Mouse (Mus musculus) c-Kit-positive CD71-negative TER-119-negative erythroid progenitor cells, embryonic 14.5 days (primary cell): Measurements from ENCODE around the gene Prr12.

ENCODE experiments used
- DNase-seq: peaks from one replicate; pipeline ENCODE4 v3.0.0-alpha.2; 2013; ENCODE audit warnings: low read depth

The Prr12 gene

DNA sequence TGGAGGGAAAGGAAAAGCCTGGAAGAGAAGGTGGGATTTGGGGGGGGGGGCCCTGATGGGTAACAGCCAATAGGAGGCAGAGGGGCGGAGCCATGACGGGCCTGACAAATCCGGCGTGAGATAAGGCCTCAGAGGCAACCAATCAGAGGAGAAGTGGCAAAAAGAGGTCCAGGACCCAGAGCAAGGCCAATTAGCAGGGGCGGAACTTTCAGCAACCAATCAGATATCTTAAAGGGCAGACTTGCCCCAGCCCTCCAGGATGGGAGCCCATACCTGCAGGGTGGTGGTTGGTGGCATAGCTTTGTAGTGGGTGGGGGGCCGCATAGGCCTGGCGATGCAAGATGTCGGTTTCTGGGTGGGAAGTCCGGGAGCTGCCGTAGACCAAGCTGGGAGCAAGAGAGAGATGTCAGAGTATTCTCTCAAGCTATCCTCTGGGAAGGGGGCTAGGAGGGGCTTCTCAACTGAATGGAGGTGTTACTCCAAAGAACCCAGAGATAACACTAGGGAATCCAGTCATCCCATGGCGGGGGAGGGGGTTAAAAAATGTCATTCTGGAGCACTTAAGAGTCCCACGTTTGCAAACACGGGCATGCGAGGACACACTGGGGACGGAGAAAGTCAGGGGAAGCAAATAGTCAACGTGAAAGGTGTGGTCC is 1.6 kb downstream of the Prr12 start:
- DNase-seq = peak; percentile 60

DNA sequence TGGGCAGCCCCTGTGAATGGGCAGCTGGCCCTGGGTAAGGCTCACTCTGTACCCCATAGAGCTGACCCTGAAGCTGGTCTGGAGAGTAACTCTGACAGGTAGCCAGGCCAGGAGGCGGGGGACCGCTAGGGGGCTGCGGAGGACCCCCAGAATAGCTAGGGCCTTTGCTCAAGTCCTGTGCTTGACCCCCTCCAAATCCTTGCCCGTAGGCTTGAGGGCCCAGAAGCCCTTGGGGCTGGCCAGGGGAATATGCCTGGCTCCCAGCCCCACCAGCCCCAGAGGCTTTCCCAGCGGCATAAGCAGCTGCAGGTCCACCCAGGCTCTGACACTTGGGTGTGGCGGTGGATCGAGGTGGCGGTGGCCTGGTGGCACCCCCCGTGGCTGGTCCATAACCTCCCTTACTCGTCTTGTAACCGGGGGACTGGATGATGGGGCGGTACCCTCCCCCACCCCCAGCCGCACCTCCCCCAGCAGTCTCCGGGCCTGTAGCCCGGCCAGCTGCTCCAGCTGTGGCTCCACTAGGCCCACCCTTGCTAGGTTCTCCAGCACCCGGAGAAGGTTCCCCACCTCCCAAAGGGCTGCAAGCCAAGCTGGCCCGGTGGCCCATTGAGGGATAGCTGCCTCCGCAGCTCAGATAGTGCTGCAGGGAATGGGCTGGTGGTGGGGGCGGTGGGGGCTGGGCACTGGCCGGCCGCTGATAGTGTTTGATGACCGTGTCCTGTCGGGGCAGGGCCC is 3.6 kb downstream of the Prr12 start:
- no peak for DNase-seq

DNA sequence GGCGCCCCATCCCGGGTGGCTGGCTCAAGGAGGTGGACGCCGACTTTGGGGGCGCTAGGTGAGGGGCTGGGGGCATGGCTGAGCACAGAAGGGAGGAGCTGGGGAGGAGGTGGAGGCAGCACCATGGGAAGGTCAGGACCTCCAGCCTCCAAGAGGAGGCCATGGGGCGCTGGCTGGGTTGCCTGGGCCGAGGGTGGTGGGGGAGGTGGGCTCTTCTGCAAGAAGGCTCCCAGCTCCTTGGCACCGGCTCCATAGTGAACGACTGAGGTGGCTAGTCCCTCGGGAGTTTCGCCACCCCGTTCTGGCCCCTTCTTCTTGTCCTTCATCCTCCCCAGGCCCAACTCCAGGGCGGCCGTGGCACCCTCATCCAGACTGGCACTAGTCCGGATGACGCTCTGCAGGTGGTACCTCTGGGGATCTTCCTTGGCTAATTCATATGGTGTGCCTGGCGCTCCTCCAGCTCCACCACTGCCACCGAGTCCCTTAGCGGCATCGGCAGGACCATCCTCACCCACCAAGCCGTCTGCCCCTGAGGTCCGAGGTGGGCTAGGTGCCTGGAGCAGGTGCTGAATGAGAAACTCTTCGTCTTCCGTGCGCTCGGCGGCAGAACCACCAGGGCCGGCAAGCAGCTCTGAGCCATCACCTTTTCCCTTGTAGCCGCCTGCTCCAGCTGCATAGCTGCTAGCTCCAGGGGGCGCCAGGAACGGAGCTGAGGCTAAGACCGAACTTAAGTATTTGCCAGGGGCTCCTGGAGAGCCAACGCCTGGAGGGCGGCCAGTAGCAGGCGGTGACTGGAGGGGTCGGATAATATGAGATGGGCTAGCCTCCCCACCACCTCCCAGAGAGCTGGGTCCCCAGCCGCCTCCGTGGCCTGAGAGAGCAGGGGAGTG is 4.4 kb downstream of the Prr12 start:
- DNase-seq = no peak

DNA sequence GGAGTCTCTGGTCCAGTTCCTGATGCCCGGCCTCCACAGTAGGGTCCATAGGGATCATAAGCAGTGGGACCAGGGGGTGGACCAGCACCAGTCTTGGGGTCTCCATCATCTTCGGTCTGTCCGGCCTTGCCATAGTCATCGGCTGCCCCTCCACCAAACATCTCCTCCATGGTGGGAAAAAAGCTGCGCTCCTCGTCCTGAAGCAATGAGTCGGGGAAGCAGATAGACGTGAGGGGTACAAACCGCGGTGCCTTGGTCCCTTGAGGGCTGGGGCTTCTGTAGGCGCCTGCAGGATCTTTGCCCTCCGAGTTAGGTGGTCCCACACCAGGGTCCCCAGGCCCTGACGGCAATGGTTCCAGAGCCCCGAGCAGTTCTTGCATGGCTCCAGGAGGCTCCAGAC is 5.2 kb downstream of the Prr12 start:
- no peak for DNase-seq

DNA sequence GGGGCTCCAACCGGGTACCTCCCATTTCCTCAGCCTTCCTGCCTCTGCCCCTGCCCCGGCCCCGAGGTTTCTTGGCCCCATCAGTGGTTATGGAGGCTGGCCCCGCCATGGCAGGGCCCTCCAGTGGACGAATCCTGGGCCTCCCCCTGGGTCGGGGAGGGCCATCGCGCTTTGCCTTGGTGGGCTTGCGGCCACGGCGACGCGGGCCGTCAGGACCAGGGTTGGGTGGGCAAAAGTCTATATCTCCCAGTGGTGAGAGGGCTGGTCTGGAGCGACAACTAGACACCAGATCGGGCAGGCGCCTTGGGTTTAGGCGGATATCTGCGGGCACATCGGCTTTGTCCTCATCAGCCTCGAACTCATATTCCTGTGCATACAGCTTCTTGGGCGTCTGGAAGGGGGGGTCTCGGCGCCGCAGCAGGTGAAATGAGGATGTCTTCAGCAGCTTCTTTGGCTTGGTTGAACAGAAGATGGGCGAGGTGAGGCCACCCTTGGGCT is 5.8 kb downstream of the Prr12 start:
- no peak for DNase-seq

DNA sequence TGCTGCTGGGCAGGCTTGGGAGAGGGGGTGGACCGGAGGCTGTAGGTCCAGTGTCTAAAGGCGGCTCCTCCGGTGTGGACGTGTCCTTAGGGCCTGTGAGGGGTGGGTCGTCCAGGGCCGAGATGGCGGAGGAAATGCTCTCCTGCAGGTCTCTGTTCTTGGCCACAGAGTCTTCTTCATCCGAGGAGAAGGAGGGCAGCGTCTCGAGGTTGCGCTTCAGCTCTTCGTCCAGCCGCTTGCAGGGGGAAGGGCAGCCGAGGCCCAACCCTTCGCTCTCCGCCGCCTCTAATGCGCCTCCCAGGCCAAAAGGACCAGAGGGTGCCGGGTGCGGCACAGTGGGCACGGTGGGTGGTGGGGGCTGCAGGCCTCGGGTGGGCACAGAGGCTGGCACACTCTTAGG is 6.9 kb downstream of the Prr12 start:
- no peak for DNase-seq

DNA sequence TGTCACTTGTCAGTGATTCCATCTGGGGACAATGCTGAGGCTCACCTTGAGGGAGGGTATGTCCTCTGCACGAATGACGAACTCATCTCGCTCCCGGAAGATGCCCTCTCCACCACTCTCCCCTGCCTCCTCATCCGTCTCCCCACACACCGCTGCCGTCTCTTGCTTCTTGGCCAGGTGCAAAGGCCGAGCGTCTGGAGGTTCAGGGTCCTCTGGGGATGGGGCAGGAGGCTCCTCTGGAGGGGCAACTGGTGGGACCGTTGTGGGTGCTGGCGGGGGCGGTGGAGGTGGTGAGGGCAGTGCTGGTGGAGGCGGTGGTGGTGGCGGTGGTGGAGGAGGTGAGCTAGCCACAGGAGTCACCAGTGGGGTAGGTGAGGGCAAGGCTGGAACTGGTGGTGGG is 9.4 kb downstream of the Prr12 start:
- DNase-seq = no peak

DNA sequence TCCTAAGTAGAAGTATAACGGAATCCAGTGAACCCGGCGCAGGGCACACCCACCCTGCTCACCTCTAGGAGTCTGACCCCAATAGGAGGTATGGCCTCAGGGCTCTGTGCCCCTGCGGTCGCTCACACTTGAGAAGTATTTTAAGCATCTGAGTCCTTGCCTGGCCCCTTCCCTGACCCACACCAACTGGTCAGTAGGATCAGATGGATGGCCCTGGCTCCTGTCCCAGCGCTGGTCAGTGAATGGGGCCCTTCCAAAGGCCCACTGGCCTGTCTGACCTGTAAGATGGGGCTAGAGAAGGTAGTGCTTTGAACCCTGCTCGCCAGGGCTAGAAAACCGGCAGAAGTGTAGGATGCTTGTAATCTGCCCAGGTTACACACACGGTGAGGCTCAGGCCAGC is 11.8 kb downstream of the Prr12 start:
- no peak for DNase-seq

DNA sequence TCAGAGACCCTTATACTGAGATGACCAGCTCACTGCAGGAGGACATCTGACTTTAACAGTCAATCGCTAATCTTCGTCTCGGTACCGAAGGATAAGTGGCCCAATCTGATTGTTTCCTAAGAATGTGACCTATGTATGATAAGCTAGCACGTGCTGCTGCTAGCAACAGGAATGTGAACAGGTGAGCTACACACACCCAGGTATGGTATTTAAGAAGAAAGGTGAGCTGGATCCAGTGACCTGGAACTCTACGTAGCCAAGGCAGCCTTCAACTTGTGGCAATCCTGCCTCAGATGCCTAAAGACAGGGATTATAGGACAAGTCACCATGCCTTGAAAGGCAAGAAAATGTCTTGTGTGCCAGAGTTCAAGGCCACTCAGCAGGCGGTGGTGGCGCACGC is 14.3 kb downstream of the Prr12 start:
- no peak for DNase-seq

DNA sequence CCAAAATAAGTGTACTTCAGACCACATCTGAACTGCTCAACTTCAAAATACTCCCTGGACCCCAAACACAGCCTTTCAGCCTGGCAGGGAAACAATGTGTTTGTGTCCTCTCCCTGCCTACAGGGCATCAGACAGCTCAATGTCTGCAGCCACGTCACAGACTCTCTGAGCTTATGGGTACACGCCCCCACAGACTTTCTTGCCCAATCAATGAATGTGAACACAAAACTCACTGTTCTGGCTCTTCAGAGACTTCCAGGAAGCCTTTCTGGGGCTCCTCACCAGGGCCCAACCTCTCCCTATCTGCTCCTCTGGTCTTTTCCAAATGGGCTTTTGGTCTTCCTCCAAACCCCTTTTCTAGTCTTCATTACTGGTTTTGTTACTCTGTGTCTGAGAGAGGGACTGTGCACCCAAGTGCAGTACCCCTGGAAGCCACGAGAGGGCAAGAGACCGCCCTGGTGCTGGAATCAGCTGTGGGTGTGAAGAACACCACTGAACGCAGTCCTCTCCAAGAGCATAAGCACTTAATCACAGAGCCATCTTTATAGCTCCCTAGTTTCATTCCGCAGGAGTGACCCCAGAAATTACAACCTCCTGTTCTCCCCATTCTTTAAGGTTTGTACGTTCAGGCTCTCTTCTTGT is 14.8 kb downstream of the Prr12 start:
- no peak for DNase-seq

DNA sequence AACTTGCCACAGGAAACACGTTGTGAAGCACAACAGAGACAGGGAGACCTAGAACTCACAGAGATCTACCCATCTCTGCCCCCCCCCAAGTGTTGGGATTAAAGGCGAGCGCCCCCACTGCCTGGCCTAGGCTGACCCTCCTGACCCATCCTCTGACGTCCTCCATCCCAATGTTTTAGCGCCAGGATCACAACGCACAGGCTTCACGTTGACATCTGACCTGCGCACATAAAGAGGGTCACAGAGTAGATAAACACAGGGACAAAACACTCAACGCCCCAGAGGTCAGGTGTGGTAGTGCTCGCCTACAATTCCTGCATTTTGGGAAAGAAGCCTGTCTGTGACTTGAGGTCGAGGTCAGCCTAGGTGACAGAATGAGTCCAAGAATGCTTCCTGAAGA is 16.0 kb downstream of the Prr12 start:
- no peak for DNase-seq

DNA sequence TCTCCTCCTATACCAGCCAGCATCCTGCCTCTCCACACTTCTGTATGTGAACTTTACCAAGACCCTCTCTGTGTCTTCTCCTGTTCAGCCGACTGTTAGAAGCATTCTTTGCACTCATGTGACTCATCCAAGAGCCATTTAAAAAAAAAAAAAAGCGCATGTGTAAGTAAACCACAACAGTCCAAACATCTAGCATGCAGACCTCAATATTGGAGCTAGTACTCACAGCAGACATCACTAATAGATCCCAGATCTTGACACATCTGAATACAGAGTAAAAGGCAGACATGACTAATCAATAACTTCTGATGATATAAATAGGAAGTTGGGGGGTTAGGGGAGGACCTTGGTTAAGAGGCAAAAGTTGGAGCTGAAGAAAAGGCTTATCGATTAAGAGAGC is 17.1 kb downstream of the Prr12 start:
- no peak for DNase-seq

DNA sequence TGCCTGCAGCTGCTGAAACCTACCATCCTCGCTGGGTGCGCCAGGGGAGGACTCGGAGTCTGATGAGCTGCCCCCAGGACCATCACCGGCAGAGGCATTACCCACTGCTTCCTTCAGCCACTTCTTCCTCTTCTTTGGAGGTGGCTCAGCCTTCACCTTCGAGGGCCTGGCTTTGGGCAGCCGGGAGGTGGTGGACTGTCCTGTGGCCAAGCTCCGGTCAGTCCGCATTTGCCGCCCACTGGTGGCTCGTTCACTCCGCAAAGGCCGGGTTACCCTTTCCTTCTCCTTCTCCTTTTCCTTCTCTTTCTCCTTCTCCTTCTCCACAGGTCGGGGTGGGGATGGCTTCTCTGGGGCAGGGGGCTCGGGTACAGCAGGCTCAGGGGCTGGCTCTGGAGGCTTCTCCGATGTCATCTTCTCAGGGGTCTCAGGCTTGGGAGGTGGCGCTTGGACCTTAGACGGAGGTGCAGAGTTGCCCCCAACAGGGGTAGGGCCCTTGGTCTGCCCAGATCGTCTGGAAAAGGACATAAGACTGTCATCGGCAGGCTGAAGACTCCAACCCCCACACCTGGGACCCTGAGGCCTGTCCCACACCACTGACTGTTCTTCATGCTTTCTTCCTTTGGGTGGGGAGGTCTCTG is 18.8 kb downstream of the Prr12 start:
- no peak for DNase-seq

DNA sequence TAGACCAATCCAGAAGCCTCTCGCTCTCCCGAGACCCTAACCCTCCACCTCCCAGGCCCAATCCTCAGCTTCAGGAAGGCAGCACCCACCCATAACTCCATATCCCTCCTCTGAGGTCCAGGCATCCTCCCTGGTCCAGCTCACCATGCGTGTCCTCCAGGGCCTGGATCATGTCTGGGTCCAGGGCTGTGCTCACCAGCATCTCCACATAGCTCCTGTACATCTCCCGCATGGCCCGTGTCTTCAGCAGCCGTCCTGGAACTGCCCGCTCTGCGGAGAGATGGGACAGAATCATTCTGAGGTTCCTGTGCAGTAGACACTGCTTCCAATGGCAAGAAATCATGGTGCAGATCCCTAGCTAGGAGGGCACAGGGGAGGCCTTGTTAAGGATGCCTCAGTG is 21.8 kb downstream of the Prr12 start:
- DNase-seq = no peak

DNA sequence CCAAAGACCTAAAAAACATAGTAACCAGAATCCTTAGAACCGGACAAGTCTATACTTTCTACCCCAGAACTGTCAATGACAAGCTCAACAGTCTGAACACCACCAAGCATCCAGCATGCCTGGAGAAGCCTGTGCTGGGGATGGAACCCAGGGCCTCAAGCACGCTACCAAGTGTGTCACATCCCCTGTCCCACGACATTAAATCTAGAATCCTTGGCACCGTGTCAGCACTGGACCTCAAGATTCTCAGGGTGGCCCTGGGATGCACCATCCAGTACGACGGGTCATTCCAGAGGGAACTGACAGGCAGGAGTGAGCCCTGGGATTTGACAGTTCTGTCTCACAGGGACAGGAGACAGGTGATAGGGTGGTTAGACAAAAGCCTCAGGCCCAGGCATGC is 22.7 kb downstream of the Prr12 start:
- DNase-seq = no peak

DNA sequence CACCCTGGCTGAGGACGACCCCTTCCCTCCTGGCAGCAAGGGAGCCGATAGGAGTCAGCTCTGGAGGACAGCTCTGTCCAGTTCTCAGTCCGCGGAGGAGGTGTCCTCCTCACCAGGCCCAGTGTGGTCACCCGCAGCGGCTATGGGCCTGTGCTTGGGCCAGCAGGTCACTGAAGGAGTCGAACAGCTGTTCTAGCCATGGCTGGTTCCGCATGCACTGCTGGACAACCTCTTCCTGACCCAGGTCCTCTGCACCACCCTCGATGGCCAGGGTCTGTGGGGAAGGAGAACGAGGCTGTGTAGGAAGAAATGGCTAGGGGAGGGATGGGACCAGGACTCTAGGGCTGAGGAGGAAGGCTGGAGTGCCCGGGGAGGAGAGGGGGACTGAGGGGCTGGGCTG is 24.3 kb downstream of the Prr12 start:
- DNase-seq = no peak

DNA sequence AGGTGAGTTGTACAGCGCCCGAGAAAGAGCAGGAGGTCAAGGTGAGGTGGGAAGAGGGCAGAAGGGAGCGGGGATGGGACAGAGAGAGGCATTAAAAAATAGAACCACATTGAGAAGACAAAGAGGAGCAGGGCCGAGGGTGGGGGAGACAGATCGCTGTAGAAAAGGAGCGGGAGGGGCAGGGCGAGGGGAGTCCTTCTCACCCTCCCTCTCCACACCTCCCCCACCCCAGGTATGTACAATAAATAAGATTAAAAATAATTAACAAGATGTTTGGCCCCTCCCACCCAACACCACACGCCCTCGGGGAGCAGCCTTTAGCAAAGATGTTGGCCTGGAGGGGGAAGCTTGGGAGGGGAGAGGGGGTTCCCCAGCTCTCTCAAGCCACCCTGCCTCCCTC is 24.9 kb downstream of the Prr12 start:
- DNase-seq = no peak

DNA sequence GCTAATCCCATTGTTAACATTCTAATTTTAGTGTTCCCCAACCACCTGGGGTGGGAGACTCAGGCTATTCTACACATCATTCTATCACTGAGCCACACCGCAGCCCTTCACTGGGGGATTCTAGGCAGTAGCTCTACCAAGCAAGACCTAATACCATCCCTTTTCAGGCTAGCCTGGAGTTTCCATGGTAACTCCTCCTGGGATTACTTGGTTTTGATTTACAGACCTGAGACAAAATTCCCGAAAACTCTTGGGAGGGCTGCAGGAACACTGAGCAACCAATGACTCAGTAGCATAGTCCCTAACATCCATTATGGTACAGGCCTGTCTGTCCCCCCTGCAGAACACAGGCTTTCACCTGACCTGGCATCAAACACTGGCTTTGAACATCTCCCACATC is 26.4 kb downstream of the Prr12 start:
- no peak for DNase-seq

DNA sequence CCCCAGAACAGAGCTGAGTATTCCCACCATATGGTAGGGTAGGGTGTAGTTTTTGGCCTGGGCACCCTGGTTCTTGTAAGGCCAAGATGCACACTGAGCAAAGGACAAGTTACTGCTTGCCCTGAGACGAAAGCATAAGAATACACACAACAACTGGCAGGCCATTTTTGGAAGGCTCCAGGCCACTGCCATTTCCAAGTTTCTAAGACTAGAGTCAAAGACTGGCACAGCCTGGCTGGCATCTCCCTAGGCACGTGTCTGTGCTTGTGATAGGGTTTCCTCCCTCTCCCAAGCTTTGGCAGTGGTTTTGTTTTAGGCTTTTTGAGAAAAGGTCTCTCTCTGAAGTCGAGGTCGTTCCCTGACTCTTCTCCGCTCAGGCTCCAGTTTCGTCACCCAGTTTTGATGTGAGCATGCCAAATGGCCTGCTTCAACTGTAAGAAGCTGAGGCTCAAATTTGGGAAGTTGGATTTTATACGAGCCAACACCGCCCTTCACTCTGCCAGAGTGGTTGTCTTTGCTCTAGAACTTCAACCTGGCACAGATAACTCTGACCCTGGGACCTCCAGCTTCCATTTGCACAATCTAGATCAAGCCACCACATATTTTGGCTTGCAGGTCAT is 27.0 kb downstream of the Prr12 start:
- DNase-seq = no peak

DNA sequence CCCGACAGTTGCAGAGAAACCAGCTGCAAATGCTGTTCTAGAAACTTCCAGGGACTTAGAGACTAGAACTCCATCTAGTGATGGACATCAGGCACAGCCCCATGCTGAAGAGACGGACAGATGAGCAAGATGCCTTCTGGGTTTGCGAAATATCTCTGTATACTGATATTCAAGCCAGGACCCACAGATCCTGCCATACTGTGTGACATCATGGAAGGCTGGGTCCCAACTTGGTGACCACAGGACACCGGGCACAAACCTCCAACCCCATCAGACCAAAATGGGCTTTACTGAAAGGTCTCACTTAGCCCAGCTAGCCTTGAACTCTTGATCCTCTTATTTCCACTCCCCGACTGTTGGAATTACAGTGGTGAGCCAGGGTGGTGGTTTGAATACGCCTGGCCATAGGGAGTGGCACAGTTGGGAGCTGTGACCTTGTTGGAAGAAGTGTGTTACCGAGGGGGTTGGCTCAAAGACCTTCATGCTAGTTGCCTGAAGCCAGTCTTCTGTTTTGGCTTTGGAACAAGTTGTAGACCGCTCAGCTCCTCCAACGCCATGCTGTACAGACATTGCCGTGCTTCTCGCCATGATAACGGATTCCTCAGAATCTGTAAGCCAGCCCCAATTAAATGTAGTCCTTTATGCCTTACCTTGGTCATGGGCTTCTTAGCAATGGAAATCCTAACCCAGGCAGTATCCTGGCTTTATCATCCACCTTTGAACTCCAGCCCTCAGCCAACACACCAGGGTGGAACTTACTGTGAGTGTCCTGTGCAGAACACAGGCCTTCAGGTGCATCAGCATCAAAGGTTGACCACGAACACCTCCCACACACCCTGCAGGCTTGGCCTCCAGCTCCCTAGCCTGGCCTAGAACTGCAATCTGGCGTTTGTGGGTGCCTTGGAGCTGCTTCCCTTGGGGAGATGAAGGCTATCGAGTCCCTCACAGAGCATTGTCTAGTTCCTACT is 28.1 kb downstream of the Prr12 start:
- DNase-seq = no peak
